Mouse (Mus musculus) liver, embryonic 14.5 days (tissue): ENCODE data around the gene Crebl2. TPM values are rescaled to one million over a fixed set of nuclear protein-coding genes. Genes with fewer than 3 reads are reported as not detected.

ENCODE experiments used
- ATAC-seq: fragments of 200-750 bp; cut with Nextera tagmentation; 2 replicates; pipeline ENCODE4 v1.8.0; 2017; ENCODE audit warnings: moderate number of reproducible peaks, mild to moderate bottlenecking, moderate library complexity; ENCODE audit not compliant: insufficient read depth
- DNase-seq, 3 experiments: peaks; one replicate each; pipeline ENCODE4 v3.0.0-alpha.2; 2012 to 2013; ENCODE audit warnings: low read depth in 3 of 3, low spot score in 3 of 3
- H3K27ac ChIP-seq: fragments of 300-500 bp; sonication (generic); 2 replicates; pipeline ENCODE4 v1.5.1; 2014; ENCODE audit warnings: moderate library complexity, mild to moderate bottlenecking, control low read depth, inconsistent platforms
- H3K27me3 ChIP-seq: fragments of 300-500 bp; sonication (generic); 2 replicates; pipeline ENCODE4 v1.6.1; 2014; ENCODE audit warnings: mild to moderate bottlenecking, low read length, moderate library complexity; ENCODE audit not compliant: control insufficient read depth, insufficient read depth
- H3K36me3 ChIP-seq: fragments of 300-500 bp; sonication (generic); replicated peaks from 2 replicates; pipeline ENCODE4 v1.6.1; 2014; ENCODE audit warnings: low read depth; ENCODE audit not compliant: control insufficient read depth, insufficient read depth
- H3K4me1 ChIP-seq, 2 experiments: fragments of 200-500 bp in 1 of 2; fragments of 300-500 bp in 1 of 2; sonication (generic) in 1 of 2; replicated peaks; 2 replicates each; pipeline ENCODE4 v1.6.1; 2012 to 2014; ENCODE audit warnings: antibody characterized with exemption in 1 of 2, inconsistent platforms in 1 of 2, low read length in 1 of 2; ENCODE audit not compliant: control insufficient read depth in 2 of 2, insufficient read depth in 2 of 2
- H3K4me2 ChIP-seq: fragments of 300-500 bp; sonication (generic); 2 replicates; pipeline ENCODE4 v1.6.1; 2014; ENCODE audit warnings: low read depth, mild to moderate bottlenecking, control low read depth, moderate library complexity
- H3K4me3 ChIP-seq, 2 experiments: fragments of 200-500 bp in 1 of 2; fragments of 300-500 bp in 1 of 2; sonication (generic) in 1 of 2; 2 replicates each; pipeline ENCODE4 v1.5.1; 2012 to 2014; ENCODE audit warnings: low read depth in 2 of 2, low read length in 2 of 2, mild to moderate bottlenecking in 2 of 2, control low read depth in 1 of 2, inconsistent platforms in 1 of 2, moderate library complexity in 1 of 2; ENCODE audit not compliant: insufficient read depth in 1 of 2
- H3K9ac ChIP-seq: fragments of 300-500 bp; sonication (generic); replicated peaks from 2 replicates; pipeline ENCODE4 v1.6.1; 2014; ENCODE audit warnings: mild to moderate bottlenecking, control low read depth, moderate library complexity
- H3K9me3 ChIP-seq: fragments of 300-500 bp; sonication (generic); 2 replicates; pipeline ENCODE4 v1.6.1; 2016; ENCODE audit warnings: low read length, mixed read lengths; ENCODE audit not compliant: control insufficient read depth
- CTCF ChIP-seq: IDR thresholded peaks from 2 replicates; pipeline ENCODE4 v1.5.1; 2016; ENCODE audit warnings: antibody characterized with exemption, low read depth, control low read depth
- EP300 ChIP-seq: IDR thresholded peaks from 2 replicates; pipeline ENCODE4 v1.6.1; 2016; ENCODE audit warnings: antibody characterized with exemption, low read depth
- WGBS: fragments of 180-500 bp; shearing (Covaris S2); extraction: QIAGEN DNeasy Blood & Tissue Kit; methylation state at CpG from one replicate; pipeline ENCODE4 v1.1.7; 2014; ENCODE audit not compliant: insufficient replicate concordance; 5-methylcytosine and 5-hydroxymethylcytosine counted together
- polyA plus RNA-seq, 2 experiments: library from polyadenylated mRNA; depleted of rRNA in 1 of 2; stranded (reverse) in 1 of 2; unstranded in 1 of 2; fragments of >200 nt; fragmentation: Nextera tagmentation in 1 of 2; extraction: Ambion mirVana in 1 of 2; gene quantifications; 2 replicates each; pipeline versions ENCODE4 v1.2.1 to v1.2.3; 2012 to 2014

The Crebl2 gene
- polyA plus RNA-seq, 2 experiments, result 1.6 to 2.9 TPM

GRCm38 (mm10) chr6:134796297-134796696, 33.7 kb upstream of the Crebl2 start:
- Histone ChIP-seq H3K27me3 (no peaks in the 10 kb centered on the region; the same call in 1 of the 2 replicates), H3K4me3 (no peak overlapping the region), H3K27ac (no peak overlapping the region), H3K36me3 (no peaks in the 10 kb centered on the region), H3K4me1 (peaks cover 11 to 12% of the 10 kb centered on the region in 2 experiments), H3K9me3 (no peaks in the 10 kb centered on the region), H3K9ac (no peak overlapping the region), H3K4me2 (no peak overlapping the region)
- 44% methylated on average over 10 of the region's 10 CpGs for WGBS
- TF ChIP-seq EP300 (no peak), CTCF (no peak)
- DNase-seq (no peak), ATAC-seq (no peak)

GRCm38 (mm10) chr6:134801483-134801882, 28.5 kb upstream of the Crebl2 start:
- Histone ChIP-seq H3K36me3 (no peaks in the 10 kb centered on the region), H3K27ac (no peak overlapping the region), H3K27me3 (no peaks in the 10 kb centered on the region), H3K4me3 (no peak overlapping the region), H3K9me3 (no peaks in the 10 kb centered on the region), H3K9ac (no peak overlapping the region), H3K4me2 (no peak overlapping the region), H3K4me1 (peaks cover 0 to 2% of the 10 kb centered on the region in 2 experiments; a peak in 1 of 4 replicates)
- no peak for TF ChIP-seq EP300
- ATAC-seq, result no peak
- no peak for DNase-seq
- 75% methylated on average over 1 of the region's 1 CpGs for WGBS

- H3K9ac ChIP-seq, result no peak overlapping the region
- no peak overlapping the region for H3K4me3 ChIP-seq
- ATAC-seq, result no peak
- WGBS, result 70% methylated on average over 9 of the region's 9 CpGs
- no peak for DNase-seq
- H3K27me3 ChIP-seq, result no peaks in the 10 kb centered on the region
- TF ChIP-seq CTCF (no peak), EP300 (no peak)
- H3K4me1 ChIP-seq, result peaks cover 0 to 2% of the 10 kb centered on the region in 2 experiments; a peak in 1 of 4 replicates
- no peak overlapping the region for H3K4me2 ChIP-seq
- H3K36me3 ChIP-seq, result no peaks in the 10 kb centered on the region
- H3K27ac ChIP-seq, result no peak overlapping the region
- H3K9me3 ChIP-seq, result no peaks in the 10 kb centered on the region
Measured at GRCm38 (mm10) chr6:134802641-134803043, 27.3 kb upstream of the Crebl2 start.

GRCm38 (mm10) chr6:134804736-134805277, 25.1 kb upstream of the Crebl2 start:
- no peaks in the 10 kb centered on the region for H3K27me3 ChIP-seq
- H3K9me3 ChIP-seq, result no peaks in the 10 kb centered on the region
- no peak overlapping the region for H3K4me2 ChIP-seq
- DNase-seq, result no peak
- H3K27ac ChIP-seq, result no peak overlapping the region
- no peak for ATAC-seq
- no peaks in the 10 kb centered on the region for H3K36me3 ChIP-seq
- TF ChIP-seq EP300, result no peak
- no peak for TF ChIP-seq CTCF
- no peak overlapping the region for H3K4me3 ChIP-seq
- 69% methylated on average over 5 of the region's 5 CpGs for WGBS
- peaks cover 0 to 2% of the 10 kb centered on the region in 2 experiments; a peak in 1 of 4 replicates for H3K4me1 ChIP-seq
- no peak overlapping the region for H3K9ac ChIP-seq

- Histone ChIP-seq H3K9me3 (no peaks in the 10 kb centered on the region), H3K4me2 (no peak overlapping the region), H3K27me3 (no peaks in the 10 kb centered on the region), H3K4me3 (no peak overlapping the region), H3K27ac (no peak overlapping the region), H3K9ac (no peak overlapping the region), H3K4me1 (peaks cover 0 to 2% of the 10 kb centered on the region in 2 experiments; a peak in 1 of 4 replicates), H3K36me3 (no peaks in the 10 kb centered on the region)
- ATAC-seq (no peak), DNase-seq (no peak)
- 36% methylated on average over 6 of the region's 6 CpGs for WGBS
- TF ChIP-seq CTCF, result no peak
- TF ChIP-seq EP300, result no peak
Measured at GRCm38 (mm10) chr6:134806130-134806529, 23.8 kb upstream of the Crebl2 start.
